Mouse (Mus musculus) left cerebral cortex, adult 18-20 months (tissue): Measurements from ENCODE around the gene Clstn2. TPM values are rescaled to one million over a fixed set of nuclear protein-coding genes. Genes with fewer than 3 reads are reported as not detected.
A peak's percentile ranks its signal among the peaks of the same experiment; 100 is the strongest.

Experiments used
- DNase-seq, 2 experiments: peaks; one replicate each; pipeline ENCODE4 v3.0.0; 2021 to 2022; ENCODE audit warnings: low spot score in 2 of 2, mixed read lengths in 1 of 2
- total RNA-seq, 2 experiments: library from RNA; stranded (reverse); gene quantifications; 2 replicates each; pipeline ENCODE4 v1.2.3; 2021

Clstn2 gene
- total RNA-seq, 2 experiments from 2014 or later: 68.7 to 71.9 TPM

GRCm38 (mm10) chr9:97695278-97695677, 337.7 kb downstream of the Clstn2 start:
- DNase-seq: no peak

GRCm38 (mm10) chr9:97686826-97687425, 346.1 kb downstream of the Clstn2 start:
- DNase-seq: no peak

- DNase-seq: peak in 1 of 2 experiments; percentile 19
Observed at GRCm38 (mm10) chr9:97685664-97686063, 347.3 kb downstream of the Clstn2 start.

- no peak for DNase-seq
Observed at GRCm38 (mm10) chr9:97679878-97680277, 353.1 kb downstream of the Clstn2 start.

- peak in 1 of 2 experiments; percentile 19 for DNase-seq
Observed at GRCm38 (mm10) chr9:97679106-97679505, 353.9 kb downstream of the Clstn2 start.

GRCm38 (mm10) chr9:97677075-97677474, 355.9 kb downstream of the Clstn2 start:
- DNase-seq: no peak

- no peak for DNase-seq
Observed at GRCm38 (mm10) chr9:97672681-97673080, 360.3 kb downstream of the Clstn2 start.

- DNase-seq: no peak
Observed at GRCm38 (mm10) chr9:97672224-97672623, 360.8 kb downstream of the Clstn2 start.

- DNase-seq: no peak
Observed at GRCm38 (mm10) chr9:97670666-97671065, 362.3 kb downstream of the Clstn2 start.

GRCm38 (mm10) chr9:97660989-97661388, 372.0 kb downstream of the Clstn2 start:
- DNase-seq: no peak

- no peak for DNase-seq
Observed at GRCm38 (mm10) chr9:97658736-97659135, 374.2 kb downstream of the Clstn2 start.

- no peak for DNase-seq
Observed at GRCm38 (mm10) chr9:97648409-97648808, 384.6 kb downstream of the Clstn2 start.

GRCm38 (mm10) chr9:97645746-97646145, 387.2 kb downstream of the Clstn2 start:
- peak in 1 of 2 experiments; percentile 27 for DNase-seq

GRCm38 (mm10) chr9:97642396-97642795, 390.6 kb downstream of the Clstn2 start:
- no peak for DNase-seq

GRCm38 (mm10) chr9:97639967-97640549, 392.9 kb downstream of the Clstn2 start:
- no peak for DNase-seq

- peak in 1 of 2 experiments; percentile 11 for DNase-seq
Observed at GRCm38 (mm10) chr9:97638683-97639354, 394.2 kb downstream of the Clstn2 start.

- no peak for DNase-seq
Observed at GRCm38 (mm10) chr9:97635351-97635750, 397.6 kb downstream of the Clstn2 start.

GRCm38 (mm10) chr9:97634831-97635230, 398.1 kb downstream of the Clstn2 start:
- no peak for DNase-seq

GRCm38 (mm10) chr9:97629180-97629579, 403.8 kb downstream of the Clstn2 start:
- no peak for DNase-seq

- DNase-seq: no peak
Observed at GRCm38 (mm10) chr9:97628361-97628908, 404.5 kb downstream of the Clstn2 start.

GRCm38 (mm10) chr9:97627916-97628315, 405.1 kb downstream of the Clstn2 start:
- DNase-seq: no peak

- peak in 1 of 2 experiments; percentile 26 for DNase-seq
Observed at GRCm38 (mm10) chr9:97610566-97610965, 422.4 kb downstream of the Clstn2 start.
